Mouse (Mus musculus): ENCODE data around the gene Gna14. TPM values are rescaled to one million over a fixed set of nuclear protein-coding genes. Genes with fewer than 3 reads are reported as not detected.

Gene Gna14
- polyA plus RNA-seq, 1 experiment from 2014 or later = 1.4 TPM

DNA sequence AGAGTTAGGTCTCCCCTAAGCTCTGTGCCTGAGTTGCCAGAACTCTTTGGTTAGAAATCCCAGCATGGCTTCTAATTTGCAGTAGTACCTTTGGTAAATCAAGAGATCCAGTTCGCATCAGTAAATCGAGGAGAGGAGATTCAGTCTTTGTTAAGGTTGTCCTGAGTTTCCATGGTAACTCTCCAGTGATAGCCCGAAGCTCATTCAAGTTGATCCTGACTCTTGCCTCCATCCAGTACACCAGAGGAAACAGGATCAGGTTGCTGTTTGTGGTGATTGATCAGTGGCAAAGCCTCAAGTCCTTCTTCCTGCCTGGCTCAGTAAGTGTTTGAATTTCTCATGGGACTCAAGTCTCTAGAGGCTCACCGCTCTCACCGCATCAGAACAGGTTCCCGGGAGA, 24.7 kb downstream of the Gna14 start:
- peaks cover 7% of the 10 kb centered on the region for H3K4me1 ChIP-seq
- no peaks in the 10 kb centered on the region for H3K36me3 ChIP-seq (replicated peaks)
- no peaks in the 10 kb centered on the region for H3K9me3 ChIP-seq
- H3K4me3 ChIP-seq = no peak overlapping the region
- H3K27ac ChIP-seq (replicated peaks) = no peak overlapping the region
- H3K27me3 ChIP-seq (replicated peaks; ENCODE audit: low read depth, poor library complexity, severe bottlenecking) = no peaks in the 10 kb centered on the region
- 60% methylated on average over 6 of the region's 6 CpGs for WGBS
- no peak for DNase-seq (ENCODE audit: low spot score)

DNA sequence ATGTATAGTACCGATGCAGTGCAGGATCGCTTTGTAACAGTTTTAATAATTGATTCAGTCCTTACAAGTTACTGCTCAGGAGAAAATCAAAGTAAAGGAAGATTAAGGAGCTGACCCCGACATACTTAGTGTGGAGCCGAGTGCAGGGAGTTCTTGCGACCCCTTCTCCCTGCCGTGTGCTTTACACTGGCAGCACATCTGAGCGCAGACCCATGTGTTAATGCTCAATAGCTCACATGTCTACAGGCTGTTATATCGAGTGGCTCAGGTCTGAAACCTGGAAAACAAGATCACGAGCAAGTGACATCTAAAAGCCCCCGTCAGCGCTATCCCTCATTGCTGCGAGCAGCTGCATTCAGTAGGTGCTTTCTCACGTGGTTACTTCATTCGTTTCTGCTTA, 25.3 kb downstream of the Gna14 start:
- DNase-seq (ENCODE audit: low spot score) = no peak
- H3K4me3 ChIP-seq = no peak overlapping the region
- H3K27ac ChIP-seq (replicated peaks) = no peak overlapping the region
- no peaks in the 10 kb centered on the region for H3K36me3 ChIP-seq (replicated peaks)
- 90% methylated on average over 14 of the region's 14 CpGs for WGBS
- no peaks in the 10 kb centered on the region for H3K27me3 ChIP-seq (replicated peaks; ENCODE audit: low read depth, poor library complexity, severe bottlenecking)
- H3K9me3 ChIP-seq = no peaks in the 10 kb centered on the region
- peaks cover 7% of the 10 kb centered on the region for H3K4me1 ChIP-seq

DNA sequence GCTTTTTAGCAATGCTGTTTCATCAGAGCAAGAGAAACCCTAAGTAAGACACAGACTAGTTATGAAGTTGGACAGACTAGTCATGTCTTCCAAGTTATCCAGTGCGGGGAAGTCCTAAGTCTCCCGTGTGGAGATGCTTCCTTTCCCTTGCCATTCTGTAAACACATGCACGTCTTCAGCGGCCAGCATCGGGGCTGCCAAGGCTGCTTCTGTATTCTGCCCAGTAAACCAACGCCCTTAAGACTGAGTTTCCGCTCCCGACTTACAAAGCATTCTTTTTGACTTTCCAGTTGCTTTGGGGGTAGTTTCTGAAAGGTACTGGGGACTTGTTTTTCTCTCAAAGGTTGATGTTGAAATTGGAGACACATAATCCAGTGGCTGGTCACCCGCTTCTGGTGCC, 26.9 kb downstream of the Gna14 start:
- Histone ChIP-seq H3K4me3 (no peak overlapping the region), H3K9me3 (no peaks in the 10 kb centered on the region)
- WGBS = 75% methylated on average over 9 of the region's 9 CpGs

DNA sequence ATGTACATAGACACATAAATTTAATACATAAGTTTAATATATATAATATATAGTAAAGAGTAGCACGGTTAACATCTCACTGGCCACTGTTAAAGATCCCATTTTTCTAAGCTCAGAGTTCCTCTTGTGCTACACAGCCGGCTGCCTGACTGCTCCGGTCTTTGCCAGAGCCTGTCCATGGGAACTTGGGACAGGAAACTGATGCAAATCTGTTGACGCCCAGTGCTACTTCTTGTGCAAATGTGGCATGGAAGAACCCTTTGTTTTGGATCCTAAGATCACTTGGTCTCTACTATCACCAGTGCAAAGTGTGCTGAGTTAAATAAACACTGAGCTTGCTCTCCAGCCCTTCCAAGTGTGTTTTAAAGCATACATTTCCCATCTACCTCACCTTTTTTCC, 29.2 kb downstream of the Gna14 start:
- no peak for DNase-seq (ENCODE audit: low spot score)

More for the DNA sequence above, 26.9 kb downstream of the Gna14 start:
- no peak for DNase-seq (ENCODE audit: low spot score)
- H3K4me1 ChIP-seq = peaks cover 7% of the 10 kb centered on the region
- no peaks in the 10 kb centered on the region for H3K27me3 ChIP-seq (replicated peaks; ENCODE audit: low read depth, poor library complexity, severe bottlenecking)
- H3K27ac ChIP-seq (replicated peaks) = no peak overlapping the region
- no peaks in the 10 kb centered on the region for H3K36me3 ChIP-seq (replicated peaks)

DNA sequence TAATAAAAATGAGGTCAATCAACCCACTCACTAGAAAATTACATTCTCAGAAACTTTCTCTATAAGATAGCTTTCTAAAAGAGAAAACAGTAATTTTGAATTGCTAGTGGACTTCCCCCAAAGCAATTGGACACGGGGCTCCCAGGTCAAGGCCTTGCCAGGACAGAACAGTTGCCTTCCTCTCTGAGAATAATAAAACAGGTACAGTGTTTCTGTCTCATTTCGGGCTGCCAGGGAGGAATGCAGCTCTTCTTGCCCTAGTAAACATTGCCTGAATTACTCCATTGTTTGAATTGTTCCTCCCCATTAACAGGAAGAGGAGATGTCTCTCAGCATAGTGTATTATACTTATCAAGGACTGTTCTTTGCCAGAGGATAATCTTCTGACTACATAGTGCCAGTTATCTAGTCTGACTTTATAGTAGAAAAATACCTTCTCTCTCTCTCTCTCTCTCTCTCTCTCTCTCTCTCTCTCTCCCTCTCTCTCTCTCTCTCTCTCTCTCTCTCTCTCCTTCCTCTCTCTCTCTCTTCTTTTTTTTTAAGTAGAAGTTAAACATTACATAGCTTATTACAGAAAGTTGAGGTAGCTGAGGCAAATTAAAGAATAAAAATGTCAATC, 33.3 kb downstream of the Gna14 start:
- Histone ChIP-seq H3K27ac (replicated peaks) (no peak overlapping the region), H3K27me3 (replicated peaks; ENCODE audit: low read depth, poor library complexity, severe bottlenecking) (no peaks in the 10 kb centered on the region), H3K4me3 (no peak overlapping the region), H3K4me1 (no peaks in the 10 kb centered on the region), H3K36me3 (replicated peaks) (no peaks in the 10 kb centered on the region), H3K9me3 (peaks cover 5% of the 10 kb centered on the region)
- 34% methylated on average over 2 of the region's 2 CpGs for WGBS
- no peak for DNase-seq (ENCODE audit: low spot score)

More for the DNA sequence above, 29.2 kb downstream of the Gna14 start:
- H3K9me3 ChIP-seq = no peaks in the 10 kb centered on the region
- no peaks in the 10 kb centered on the region for H3K36me3 ChIP-seq (replicated peaks)
- peaks cover 7% of the 10 kb centered on the region for H3K4me1 ChIP-seq
- H3K4me3 ChIP-seq = no peak overlapping the region
- H3K27ac ChIP-seq (replicated peaks) = no peak overlapping the region
- WGBS = 73% methylated on average over 4 of the region's 4 CpGs
- H3K27me3 ChIP-seq (replicated peaks; ENCODE audit: low read depth, poor library complexity, severe bottlenecking) = no peaks in the 10 kb centered on the region

DNA sequence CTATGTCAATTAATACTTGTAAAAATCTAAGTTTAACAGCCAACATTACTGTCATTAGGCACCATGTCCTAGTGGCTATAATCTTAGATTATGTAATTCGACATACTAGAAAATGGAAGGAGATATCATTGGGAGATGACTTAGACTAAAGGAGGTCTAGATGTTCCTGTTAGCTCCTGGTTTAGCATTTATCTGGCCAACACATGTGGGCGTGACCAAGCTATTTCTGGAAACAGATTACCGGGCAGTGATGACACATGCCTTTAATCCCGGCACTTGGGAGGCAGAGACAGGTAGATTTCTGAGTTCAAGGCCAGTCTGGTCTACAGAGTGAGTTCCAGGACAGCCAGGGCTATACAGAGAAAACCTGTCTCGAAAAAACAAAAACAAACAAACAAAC, 37.1 kb downstream of the Gna14 start:
- Histone ChIP-seq H3K4me1 (no peaks in the 10 kb centered on the region), H3K27me3 (replicated peaks; ENCODE audit: low read depth, poor library complexity, severe bottlenecking) (no peaks in the 10 kb centered on the region), H3K36me3 (replicated peaks) (no peaks in the 10 kb centered on the region), H3K4me3 (no peak overlapping the region), H3K27ac (replicated peaks) (no peak overlapping the region), H3K9me3 (peaks cover 8% of the 10 kb centered on the region)
- 89% methylated on average over 5 of the region's 5 CpGs for WGBS
- no peak for DNase-seq (ENCODE audit: low spot score)

DNA sequence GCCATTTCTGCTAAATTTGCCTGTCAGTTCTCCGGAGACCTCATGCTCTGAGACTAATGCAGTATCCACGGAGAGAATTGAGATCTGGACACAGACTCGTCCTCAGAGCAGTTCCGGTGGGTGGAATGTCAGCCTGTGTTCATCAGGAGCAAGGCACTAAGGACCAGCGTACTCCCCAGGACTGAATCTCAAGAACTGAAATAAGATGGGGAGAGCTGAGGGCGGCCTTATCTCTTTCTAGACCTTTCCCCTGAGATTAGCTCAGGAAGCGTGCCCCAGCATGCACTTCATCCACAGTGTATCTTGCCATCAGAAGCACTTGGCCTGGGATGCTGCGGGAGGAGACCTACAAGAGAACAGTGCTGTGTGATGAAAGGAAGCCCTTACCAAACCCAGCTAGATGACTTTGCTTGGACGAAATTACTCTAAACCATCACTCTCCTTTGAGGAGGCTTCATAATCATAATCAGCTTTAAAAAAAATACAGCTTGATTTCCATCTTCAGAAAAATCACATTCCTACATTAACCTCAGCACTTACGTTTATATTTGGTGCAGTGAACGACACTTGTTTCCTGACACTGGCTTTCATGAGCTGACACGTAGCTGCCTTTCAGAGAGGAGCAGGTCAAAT, 41.9 kb downstream of the Gna14 start:
- DNase-seq (ENCODE audit: low spot score) = no peak
- H3K4me3 ChIP-seq = no peak overlapping the region
- no peaks in the 10 kb centered on the region for H3K36me3 ChIP-seq (replicated peaks)
- 84% methylated on average over 12 of the region's 12 CpGs for WGBS
- no peaks in the 10 kb centered on the region for H3K27me3 ChIP-seq (replicated peaks; ENCODE audit: low read depth, poor library complexity, severe bottlenecking)
- 0 out of 2 replicates have a peak, but pooled peaks cover 5% of the 10 kb centered on the region for H3K4me1 ChIP-seq
- H3K9me3 ChIP-seq = peaks cover 8% of the 10 kb centered on the region
- no peak overlapping the region for H3K27ac ChIP-seq (replicated peaks)

DNA sequence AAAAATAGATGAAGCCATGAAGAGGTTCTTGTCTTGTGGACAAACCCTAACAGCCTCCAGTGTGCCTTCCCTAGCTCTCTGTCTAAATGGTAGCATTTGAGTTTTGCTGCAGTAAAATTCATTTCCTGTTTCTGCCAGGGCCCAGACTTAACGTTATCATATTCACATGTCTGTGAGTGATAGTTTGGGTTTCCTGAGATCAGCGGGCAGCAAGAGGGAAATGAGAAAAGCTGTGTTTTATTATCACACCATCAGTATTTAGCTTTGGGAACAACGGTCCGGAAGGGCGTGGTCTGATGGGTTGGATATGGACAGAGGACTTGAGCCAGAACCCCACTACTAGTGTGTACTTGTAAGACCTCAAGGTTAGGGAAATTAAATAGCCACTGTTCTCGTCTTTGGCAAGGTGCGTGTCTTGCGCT, 42.6 kb downstream of the Gna14 start:
- Histone ChIP-seq H3K36me3 (replicated peaks) (no peaks in the 10 kb centered on the region), H3K27ac (replicated peaks) (no peak overlapping the region), H3K4me1 (0 out of 2 replicates have a peak, but pooled peaks cover 5% of the 10 kb centered on the region), H3K9me3 (peaks cover 8% of the 10 kb centered on the region), H3K27me3 (replicated peaks; ENCODE audit: low read depth, poor library complexity, severe bottlenecking) (no peaks in the 10 kb centered on the region), H3K4me3 (no peak overlapping the region)
- no peak for DNase-seq (ENCODE audit: low spot score)
- 78% methylated on average over 8 of the region's 8 CpGs for WGBS

DNA sequence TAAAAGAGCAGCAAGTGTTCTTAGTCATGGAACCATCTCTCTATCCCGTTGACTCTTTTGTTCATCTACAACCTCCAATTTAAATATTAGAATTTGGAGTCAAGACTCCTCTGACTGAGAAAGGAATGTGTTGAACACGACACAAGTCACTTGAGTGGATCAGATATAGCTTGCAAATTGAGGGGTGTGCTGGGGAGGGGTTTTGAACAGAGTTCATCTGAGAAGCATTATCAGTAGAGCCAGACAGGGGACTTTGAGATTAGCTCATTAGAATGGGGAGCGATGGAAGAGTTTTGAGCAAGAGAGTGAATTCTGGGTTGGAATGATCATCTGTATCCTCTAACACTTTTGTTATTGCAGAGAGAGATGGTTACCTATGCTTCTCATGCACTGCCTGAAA, 46.5 kb downstream of the Gna14 start:
- H3K4me1 ChIP-seq = peaks cover 8% of the 10 kb centered on the region; the same call in 1 of the 2 replicates
- H3K27ac ChIP-seq (replicated peaks) = no peak overlapping the region
- no peaks in the 10 kb centered on the region for H3K9me3 ChIP-seq
- no peak for DNase-seq (ENCODE audit: low spot score)
- no peak overlapping the region for H3K4me3 ChIP-seq
- whole genome bisulfite sequencing = 83% methylated on average over 3 of the region's 3 CpGs
- no peaks in the 10 kb centered on the region for H3K27me3 ChIP-seq (replicated peaks; ENCODE audit: low read depth, poor library complexity, severe bottlenecking)
- no peaks in the 10 kb centered on the region for H3K36me3 ChIP-seq (replicated peaks)

DNA sequence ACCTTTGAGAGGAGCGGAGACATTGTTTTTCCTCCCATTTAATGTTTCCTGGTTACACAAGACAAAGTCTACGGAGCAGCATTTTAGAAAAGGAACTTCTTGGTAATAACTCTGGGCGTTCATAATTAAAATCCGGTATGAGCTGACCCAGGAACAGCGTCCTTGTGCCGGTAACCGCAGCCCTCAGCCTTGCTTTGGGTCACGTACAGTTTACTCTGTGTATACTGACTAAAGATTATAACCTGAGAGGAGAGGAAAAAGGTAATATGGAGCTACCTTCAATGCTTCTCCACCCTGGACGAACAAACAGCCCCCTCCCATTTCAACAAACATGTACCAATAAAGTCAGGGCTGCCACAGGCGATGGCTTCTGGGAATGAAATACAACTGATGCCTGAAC, 48.7 kb downstream of the Gna14 start:
- H3K4me1 ChIP-seq = peaks cover 4% of the 10 kb centered on the region; the same call in 1 of the 2 replicates
- 89% methylated on average over 10 of the region's 10 CpGs for WGBS
- no peaks in the 10 kb centered on the region for H3K36me3 ChIP-seq (replicated peaks)
- H3K27me3 ChIP-seq (replicated peaks; ENCODE audit: low read depth, poor library complexity, severe bottlenecking) = no peaks in the 10 kb centered on the region
- no peak overlapping the region for H3K27ac ChIP-seq (replicated peaks)
- DNase-seq (ENCODE audit: low spot score) = no peak
- no peaks in the 10 kb centered on the region for H3K9me3 ChIP-seq
- no peak overlapping the region for H3K4me3 ChIP-seq

DNA sequence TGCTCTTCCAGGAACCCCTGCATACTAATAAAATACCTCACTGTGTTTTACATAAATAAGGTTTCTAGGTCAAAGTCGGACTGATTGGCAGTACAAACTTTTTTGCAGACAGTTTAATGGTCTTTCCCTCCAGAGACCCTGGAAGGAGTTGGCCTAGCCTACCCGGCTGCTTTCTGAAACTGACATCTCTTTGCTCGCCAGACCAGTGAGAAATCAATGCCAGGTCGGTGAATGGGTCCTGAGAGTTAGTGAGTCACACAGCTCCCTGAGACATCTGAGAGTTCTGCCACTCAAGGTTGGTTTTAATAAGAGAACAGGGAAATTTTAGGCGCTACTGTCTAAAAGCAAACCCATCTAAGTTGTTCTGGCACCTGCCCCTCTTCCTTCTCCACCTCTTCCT, 49.1 kb downstream of the Gna14 start:
- no peak for DNase-seq (ENCODE audit: low spot score)
- peaks cover 4% of the 10 kb centered on the region; the same call in 1 of the 2 replicates for H3K4me1 ChIP-seq
- H3K27ac ChIP-seq (replicated peaks) = no peak overlapping the region
- no peaks in the 10 kb centered on the region for H3K9me3 ChIP-seq
- no peak overlapping the region for H3K4me3 ChIP-seq
- H3K27me3 ChIP-seq (replicated peaks; ENCODE audit: low read depth, poor library complexity, severe bottlenecking) = no peaks in the 10 kb centered on the region
- 64% methylated on average over 5 of the region's 5 CpGs for WGBS
- no peaks in the 10 kb centered on the region for H3K36me3 ChIP-seq (replicated peaks)

DNA sequence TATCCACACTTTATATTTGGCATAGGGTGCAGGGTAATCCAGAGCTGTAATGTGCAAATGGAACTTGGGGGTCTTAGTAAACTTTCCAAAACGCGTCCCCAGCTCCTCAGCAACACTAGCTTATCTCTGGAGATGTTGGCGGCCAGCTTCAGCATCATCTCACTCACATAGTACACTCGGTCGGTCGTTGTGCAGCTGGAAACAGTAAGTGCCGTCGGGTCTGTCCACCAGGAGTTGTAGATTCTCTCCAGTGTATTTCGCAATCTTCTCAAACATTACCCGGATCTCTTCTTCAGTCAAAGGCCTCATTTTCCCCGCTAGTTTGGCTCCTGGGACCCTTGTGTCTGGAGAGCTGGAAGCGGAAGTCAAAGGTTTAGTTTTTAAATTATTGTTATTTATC, 55.2 kb downstream of the Gna14 start:
- peaks cover 30% of the 10 kb centered on the region for H3K4me1 ChIP-seq
- 49% methylated on average over 12 of the region's 12 CpGs for WGBS
- H3K9me3 ChIP-seq = 0 out of 2 replicates have a peak, but pooled peaks cover 3% of the 10 kb centered on the region
- H3K27me3 ChIP-seq (replicated peaks; ENCODE audit: low read depth, poor library complexity, severe bottlenecking) = no peaks in the 10 kb centered on the region
- no peak overlapping the region for H3K4me3 ChIP-seq
- H3K27ac ChIP-seq (replicated peaks) = peak overlapping the region; percentile 76
- no peaks in the 10 kb centered on the region for H3K36me3 ChIP-seq (replicated peaks)
- DNase-seq (ENCODE audit: low spot score) = peak; percentile 47

DNA sequence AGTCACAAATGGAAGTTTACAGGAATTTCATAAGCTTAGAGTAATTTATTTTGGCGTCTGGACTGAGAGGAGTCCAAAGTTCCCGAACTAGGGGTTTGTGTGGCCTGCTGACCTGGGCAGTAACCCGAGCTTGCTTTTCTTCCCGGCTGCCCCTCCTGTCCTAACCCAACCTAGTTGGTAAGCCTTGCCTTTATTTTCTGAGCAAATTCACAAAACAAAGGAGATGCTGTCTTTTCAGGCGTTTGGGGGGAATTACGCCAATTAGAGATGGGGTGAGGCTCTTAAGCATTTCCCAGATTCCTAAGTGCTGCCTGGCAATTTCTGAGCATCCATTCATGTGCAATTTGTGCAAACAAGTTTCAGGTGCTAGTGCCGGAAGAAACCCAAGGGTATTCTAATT, 55.9 kb downstream of the Gna14 start:
- Histone ChIP-seq H3K4me3 (no peak overlapping the region), H3K4me1 (peaks cover 30% of the 10 kb centered on the region), H3K36me3 (replicated peaks) (no peaks in the 10 kb centered on the region), H3K27me3 (replicated peaks; ENCODE audit: low read depth, poor library complexity, severe bottlenecking) (no peaks in the 10 kb centered on the region), H3K9me3 (0 out of 2 replicates have a peak, but pooled peaks cover 3% of the 10 kb centered on the region), H3K27ac (replicated peaks) (peak overlapping the region; percentile 76; the same call in 1 of the 2 replicates)
- WGBS = 8% methylated on average over 7 of the region's 7 CpGs
- peak; percentile 59 for DNase-seq (ENCODE audit: low spot score)

Measured in embryonic facial prominence, embryonic 10.5 days (tissue).